Mouse (Mus musculus) megakaryocyte progenitor cell, adult 5-6 weeks (primary cell): ENCODE measurements around the gene Cstf2t. TPM values are rescaled to one million over a fixed set of nuclear protein-coding genes. Genes with fewer than 3 reads are reported as not detected.

ENCODE experiments used
- ATAC-seq: replicated peaks from 2 replicates; pipeline ENCODE4 v1.8.0; 2016; ENCODE audit warnings: mild to moderate bottlenecking, moderate TSS enrichment, inconsistent platforms; ENCODE audit not compliant: poor library complexity
- total RNA-seq, 2 experiments: library from RNA; stranded (forward) in 1 of 2; stranded (reverse) in 1 of 2; fragments of 157-497, 149-512 nt in 1 of 2; fragments of 200-1000 nt in 1 of 2; gene quantifications; 2 replicates each; pipeline versions ENCODE4 v1.2.3 to v1.2.4; 2015 to 2017

Gene Cstf2t
- total RNA-seq (2015) = 19.4 and 20.9 TPM in 2 replicates
- total RNA-seq (2017) = 33.9 and 34.6 TPM in 2 replicates

DNA sequence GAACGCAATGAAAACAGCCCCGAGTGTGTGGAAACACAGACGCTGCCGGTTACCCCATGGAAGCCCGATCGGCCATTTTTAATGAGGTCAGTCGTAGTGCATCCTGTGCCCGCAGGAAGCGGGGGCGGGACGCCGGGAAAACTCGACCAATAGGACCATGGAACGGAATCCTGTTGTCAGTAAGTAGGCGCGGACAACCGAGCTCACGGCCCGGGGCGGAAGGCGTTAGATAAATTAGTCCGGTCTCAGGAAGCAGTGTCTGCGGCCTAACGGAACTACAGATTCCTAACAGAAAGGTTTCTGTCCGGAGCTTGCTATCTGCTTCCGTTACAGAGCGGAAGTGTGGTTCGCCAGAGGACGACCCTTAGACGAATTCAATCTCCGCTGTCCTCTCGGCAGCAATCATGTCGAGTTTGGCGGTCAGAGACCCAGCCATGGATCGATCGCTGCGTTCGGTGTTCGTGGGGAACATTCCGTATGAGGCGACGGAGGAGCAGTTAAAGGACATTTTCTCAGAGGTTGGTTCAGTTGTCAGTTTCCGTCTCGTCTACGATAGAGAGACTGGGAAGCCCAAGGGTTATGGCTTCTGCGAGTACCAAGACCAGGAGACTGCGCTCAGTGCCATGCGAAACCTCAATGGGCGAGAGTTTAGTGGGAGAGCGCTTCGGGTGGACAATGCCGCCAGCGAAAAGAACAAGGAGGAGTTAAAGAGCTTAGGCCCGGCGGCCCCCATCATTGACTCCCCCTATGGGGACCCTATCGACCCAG, at the start of gene Cstf2t:
Cstf2t (plus strand) TSS at position 176 of the 768 bp plus-strand sequence.
- peak; percentile 99 for ATAC-seq

DNA sequence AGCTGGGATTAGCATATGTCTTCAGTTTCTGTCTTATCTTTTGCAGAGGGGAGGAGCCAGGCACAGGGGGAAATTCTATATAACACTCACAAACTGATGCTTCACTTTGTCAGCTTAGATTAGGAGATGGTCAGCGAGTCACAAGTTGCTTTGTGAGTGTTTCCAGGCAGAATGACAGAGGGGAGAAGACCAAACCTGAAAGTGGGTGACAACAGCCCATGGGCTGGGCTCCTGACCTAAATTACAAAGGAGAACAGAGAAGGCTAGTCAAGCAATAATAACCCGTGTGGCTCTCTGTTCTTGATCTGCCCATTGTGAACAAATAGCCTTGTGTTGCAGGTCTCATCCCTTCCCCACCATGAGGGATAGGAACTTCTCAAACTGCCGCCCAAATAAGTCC, 43.7 kb upstream of the Cstf2t start:
- ATAC-seq = no peak

DNA sequence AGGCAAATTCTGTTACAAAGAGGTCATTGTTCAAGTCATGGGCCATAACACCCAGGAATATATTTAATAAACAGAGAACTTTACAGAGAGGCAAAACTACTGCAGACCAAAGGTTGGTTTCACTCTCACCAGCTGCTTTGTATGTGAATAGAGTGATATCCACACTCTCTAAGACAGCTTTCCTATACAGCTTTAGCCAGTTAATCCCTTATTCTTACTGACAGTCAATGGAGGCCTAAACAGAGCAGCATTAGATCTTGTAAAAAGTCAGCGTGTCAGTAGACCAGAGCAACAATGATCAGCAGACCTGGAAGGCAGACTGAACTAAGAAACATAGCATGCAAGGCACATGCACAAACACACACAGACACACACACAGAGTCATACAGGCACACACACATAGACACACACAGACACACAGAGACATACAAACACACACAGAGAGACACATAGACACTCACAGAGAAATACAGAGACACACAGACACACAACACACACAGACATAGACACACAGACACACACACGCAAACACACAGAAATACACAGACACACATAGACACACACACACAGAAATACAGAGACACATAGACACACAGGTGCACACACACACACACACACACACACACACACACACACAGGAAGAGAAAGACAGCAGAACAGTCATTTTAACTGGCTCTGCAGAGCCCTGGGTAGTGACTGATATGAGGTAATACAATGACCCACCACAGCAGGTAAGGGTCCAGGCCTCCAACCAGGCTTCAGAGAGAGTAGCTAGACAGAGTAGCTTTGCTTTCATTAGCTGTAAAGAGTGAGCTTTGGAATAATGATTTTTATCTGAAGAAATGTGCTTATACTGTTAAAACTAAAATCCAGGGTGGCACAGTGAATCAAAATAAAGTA, 41.4 kb upstream of the Cstf2t start:
- no peak for ATAC-seq

DNA sequence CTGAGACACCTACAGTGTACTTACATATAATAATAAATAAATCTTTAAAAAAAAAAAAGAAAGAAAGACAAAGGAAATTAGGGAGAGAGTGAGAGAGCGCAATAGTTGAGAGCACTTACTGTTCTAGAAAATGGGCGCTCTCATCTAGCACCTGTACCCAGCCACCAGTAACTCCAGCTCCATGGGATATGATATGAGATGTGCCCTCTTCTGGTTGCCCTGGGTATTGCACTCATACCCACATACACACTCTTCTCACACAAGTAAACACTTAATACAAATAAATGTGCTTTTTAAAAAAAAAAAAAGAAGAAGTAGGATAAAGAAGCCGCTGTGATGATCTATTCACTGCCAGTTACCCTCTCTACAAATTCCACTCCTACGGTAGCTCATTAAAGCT, 36.0 kb upstream of the Cstf2t start:
- no peak for ATAC-seq

DNA sequence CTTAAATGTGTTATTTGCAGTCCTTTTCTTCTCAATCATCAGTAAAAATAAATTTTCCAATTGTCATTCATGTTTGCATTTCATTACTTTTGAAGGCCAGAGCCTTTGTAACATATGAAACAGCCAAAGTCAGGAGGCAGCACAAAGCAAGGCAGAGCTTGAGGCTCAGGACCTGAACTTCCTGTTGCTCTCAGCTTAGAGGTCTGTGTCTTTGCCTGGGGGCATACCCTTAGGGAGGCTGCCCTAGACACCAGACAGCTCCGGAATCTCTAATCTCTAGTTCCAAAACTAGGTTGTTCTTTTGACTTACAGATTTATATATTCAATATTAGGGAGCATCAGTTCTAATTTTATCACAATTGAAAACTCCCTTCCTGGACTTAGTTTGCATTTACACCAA, 17.9 kb upstream of the Cstf2t start:
- ATAC-seq = no peak

DNA sequence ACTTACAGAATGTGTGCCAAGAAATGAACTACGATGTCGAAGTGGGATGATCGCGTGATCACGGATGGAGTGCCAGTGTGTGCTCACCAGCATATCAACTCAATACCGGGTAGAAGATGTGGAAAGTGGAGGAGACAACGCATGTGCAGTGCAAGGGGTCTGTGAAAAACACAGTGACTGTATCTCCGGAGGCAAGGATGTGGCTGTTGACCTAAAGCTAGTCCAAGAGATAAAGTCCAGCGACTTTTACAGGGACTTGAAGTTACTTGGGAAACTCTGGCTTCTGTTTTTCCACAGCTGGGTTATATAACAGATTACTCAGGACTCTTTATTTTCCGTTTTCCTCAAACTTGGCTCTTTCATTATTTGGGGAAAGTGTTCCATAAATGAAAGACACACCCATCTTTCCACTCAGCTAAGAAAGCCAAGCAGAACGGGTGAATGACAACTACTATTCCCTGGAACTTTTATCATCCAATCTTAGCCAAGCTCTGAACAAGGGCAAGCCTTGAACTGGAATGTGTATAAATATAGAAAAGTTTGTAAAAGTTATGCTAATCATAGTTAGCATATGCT, 17.3 kb upstream of the Cstf2t start:
- no peak for ATAC-seq

DNA sequence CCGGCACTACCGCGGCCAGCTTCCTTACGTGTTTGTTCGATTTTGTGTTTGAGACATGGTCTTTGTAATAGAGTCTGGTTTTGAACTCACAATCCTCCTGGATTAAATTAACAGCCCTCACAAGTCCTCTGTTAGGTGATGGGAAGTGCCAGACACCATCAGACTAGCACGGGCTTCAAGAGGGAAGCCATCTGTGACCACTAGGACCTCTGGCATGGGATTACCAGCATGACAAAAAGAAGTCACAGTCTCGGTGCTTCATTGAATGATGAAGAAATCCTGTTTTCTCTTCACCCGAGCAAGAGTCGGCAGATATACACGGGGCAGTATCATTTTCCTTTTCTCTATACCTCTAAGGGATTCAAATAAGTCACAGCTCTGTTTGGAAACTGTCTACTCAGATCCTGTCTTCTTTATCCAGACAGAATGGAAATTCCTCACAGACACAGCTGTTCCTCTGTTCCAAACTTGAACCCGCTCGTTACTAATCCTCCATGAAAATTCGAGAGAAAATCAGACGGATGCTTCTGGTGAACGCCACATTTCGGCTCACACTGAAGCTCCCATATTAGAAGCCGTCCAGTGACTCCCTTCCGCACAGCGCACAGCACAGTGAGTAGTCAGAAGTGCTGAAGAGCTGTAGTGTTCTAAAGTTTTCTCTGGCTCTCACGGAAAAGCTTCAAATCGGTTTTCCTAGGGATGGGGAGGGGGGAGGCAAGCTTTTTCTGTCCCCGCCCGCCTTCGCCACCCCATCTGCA, 8.5 kb upstream of the Cstf2t start:
- no peak for ATAC-seq

DNA sequence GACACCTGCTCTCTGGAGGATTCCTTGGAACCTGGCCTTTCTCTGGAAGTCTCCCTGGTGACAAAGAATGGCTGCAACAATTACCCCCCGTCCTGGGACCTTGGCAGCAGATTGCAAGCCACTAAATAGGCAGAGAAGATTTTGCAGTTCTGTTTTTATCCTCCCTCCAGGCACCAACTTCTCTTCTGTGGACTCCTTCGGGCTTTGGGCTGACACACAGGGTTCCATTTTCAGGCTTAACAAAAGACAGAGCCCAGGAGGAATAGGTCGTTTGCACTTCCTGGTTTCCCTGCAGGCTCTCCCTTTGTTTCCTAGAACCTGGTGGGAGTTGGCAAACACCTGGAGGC, 7.9 kb upstream of the Cstf2t start:
- ATAC-seq = no peak

DNA sequence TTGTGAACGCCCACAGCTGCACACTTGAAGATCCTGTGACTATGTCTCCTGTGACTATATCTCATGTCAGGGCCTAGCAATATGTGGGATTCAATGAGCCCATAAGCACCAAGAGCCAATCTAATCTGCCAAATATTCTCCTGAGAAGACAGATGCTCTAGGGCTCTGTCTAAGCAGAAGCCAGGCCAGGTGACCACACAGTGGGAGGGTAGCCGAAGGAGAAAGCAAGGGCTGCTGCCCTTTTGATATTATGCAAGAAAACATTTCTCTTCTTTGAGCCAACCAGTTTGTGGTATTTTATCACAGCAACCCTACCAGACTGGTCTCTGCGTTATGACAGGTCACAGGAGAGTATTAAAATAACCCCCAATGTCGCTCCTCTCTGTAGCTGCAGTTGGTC, 6.5 kb upstream of the Cstf2t start:
- no peak for ATAC-seq

DNA sequence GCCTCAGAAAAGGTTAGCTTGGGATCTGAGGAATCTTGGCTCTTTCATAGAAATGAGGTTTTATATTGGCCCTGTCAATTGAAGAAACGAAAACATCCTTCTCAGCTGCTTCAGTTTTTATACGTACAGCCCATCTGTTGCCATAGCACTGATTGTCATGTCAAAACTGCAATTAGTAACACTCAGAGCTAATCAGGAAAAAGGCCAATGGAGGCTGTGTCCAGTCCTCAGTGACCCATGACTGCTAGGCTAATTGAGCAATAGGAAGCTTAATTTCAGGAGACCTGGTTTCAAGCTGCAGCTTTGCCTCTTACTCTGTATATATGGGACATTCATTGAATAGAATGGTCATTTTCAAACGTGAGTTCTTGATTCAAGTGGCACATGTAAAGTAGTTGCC, 4.4 kb upstream of the Cstf2t start:
- no peak for ATAC-seq

DNA sequence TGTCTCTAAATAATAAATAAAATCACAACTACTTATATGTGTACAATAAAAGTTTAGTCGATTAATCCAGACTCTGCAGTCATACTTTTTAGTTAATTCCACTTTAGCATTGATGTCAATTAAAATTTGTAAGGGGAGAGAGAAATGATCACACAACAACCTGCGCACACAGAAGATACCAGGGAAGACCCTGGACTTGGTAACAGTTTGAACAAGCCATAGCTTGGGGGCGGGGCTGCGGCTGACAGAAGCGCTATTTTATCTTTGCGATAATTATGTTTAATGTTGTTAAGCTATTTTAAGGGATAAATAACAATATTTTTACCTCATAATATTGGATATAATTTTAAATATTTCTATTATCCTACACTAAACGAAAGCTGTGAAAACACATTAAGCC, 411 bp upstream of the Cstf2t start:
- ATAC-seq = 0 out of 2 replicates have a peak, but pooled peaks have one; percentile 10

DNA sequence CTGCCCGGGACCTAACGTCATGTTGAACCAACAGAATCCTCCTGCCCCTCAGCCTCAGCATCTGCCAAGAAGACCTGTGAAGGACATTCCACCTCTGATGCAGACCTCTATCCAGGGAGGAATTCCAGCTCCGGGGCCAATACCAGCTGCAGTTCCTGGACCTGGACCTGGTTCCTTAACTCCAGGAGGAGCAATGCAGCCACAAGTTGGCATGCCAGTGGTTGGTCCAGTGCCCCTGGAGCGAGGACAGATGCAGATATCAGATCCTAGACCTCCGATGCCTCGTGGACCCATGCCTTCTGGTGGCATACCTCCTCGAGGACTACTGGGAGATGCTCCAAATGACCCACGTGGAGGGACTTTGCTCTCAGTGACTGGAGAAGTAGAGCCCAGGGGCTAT, 1.1 kb downstream of the Cstf2t start:
- ATAC-seq = no peak

DNA sequence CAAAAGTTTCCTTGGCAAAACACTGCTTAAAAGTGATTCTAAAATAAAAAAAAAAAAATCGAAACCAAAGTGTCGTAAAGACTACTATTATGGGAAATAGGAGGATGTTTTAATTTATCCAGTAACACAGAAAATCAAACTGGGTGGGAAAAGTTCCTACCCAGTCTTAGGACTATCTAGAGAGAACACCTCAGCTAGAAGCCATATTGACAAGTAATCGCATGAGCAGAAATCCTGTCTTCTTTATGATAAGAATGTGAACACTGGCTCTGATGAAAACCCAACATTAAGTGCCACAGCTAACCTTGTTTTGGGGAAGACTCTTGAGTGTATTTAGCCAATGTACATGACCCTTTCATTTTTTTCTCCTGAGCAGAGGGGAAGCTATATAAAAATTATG, 15.2 kb downstream of the Cstf2t start:
- no peak for ATAC-seq

DNA sequence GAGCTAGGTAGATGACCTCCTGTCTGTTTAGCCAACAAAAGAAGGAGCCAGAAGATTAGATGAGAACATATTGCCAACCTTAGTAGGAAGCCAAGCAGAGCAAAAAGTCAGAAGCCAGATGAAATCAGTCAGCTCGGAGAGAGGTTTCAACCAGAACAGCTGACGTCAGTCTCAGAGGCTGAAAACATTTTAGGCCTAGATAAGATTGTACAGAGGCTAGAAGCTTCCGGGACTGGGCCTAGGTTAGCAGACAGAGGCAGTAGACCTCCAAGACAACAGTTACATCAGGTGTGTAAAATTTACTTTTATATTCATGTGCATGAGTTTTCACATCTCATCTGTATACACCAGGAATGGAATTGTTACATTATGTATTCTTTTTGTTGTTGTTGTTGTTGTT, 16.7 kb downstream of the Cstf2t start:
- no peak for ATAC-seq

DNA sequence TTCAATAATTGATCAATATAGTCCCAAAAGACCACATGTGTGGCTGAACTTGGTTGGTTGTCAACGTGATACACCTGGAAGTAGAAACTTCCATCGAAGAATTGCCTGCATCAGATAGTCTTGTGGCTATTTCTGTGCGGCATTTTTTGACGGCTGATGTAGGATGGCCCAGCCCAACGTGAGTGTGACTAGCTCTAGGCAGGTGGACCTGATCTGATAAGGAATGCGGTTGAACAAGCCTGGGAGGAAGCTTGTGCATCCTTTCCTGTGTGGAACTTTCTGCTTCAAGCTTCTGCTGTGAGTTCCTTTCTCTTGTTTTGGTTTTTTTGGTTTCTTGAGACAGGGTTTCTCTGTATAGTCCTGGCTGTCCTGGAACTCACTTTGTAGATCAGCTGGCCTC, 22.1 kb downstream of the Cstf2t start:
- peak; percentile 52 for ATAC-seq

DNA sequence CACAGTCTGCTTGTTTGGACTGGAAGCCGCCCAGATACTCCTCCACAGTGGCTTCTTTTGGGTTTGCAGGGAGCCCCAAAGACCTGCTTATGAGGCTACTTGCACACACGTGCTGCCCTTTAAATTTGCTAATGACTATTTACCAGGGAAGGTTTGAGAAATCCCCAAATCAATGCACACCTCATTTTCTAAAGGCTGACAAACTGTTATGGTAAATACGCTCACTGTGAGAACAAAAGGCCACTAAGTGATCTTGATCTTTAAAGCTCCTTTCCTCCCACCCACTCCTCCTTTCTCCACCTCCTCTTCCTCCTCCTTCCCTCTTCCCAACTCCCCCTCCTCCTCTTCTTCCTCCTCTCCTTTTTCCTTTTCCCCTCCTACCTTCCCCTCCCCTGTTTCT, 23.4 kb downstream of the Cstf2t start:
- no peak for ATAC-seq

DNA sequence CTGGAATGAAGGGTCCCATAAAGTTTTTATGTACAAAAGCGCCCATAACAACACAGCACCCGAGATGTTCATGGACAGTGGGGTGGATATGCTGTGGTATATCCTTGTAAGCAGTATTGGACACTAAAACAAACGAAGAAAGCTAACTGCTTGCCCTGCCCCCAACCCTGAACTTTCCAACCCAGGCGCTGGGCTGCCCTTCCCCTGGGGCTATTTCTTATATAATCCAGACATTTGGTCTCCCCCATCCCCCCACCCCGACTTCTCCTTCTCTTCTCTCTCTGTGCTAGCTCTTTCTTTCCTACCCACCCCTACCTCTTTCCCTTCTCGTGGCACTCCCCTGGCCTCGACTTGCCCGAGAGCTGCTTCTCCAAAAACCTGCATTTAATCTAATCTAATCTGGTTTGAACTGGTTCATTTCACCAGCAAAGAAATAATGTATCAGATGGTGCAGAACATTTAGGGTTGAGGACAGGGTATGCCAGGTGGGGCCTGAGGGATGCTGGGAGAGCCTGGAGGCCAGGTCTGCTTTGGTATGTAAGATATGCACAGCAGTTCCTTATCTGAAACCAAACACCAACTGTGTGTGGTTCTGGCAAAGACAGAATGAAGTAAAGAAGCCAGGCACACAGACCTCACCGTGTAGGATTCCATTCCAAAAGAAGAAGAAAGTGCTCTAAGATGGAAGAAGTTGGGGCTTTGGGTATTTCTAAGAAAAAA, 24.4 kb downstream of the Cstf2t start:
- ATAC-seq = peak; percentile 63

DNA sequence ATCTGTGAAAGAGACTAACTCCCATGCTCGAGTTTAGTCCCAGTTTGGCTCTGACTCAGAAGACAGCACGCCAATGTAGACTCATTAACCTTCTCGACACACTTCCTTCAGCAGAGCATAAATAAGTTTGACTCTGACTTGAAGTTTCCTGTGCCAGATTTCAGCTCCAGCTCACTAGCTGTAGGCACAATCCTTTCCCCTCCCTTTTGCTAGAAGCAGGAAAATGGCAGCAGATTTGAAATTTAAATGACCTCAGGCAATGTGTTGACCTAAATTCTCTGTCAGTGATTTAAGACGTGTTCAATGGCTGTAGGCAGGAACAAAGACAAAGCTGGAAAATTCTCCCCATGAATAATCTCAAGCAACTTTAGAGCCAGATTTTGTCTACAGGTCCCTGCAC, 32.1 kb downstream of the Cstf2t start:
- ATAC-seq = no peak

DNA sequence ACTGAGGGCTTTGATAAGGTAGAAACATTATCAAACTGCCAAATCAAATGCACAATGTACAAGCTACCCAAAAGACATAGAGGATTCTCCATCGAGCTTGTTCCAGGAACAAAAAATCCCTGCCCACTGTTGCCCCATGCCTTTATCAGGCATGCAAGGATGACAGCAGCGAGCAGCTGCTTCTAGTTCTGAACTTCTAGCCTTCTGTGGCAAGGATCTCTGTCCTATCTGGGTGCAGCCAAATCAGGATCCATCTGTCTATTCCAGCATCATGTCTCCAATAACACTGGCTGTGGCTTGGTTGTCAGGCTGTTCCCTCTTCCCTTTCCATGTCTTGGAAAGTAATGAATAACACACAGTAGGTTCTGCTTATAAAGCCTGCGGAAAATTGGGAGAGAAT, 42.0 kb downstream of the Cstf2t start:
- no peak for ATAC-seq

DNA sequence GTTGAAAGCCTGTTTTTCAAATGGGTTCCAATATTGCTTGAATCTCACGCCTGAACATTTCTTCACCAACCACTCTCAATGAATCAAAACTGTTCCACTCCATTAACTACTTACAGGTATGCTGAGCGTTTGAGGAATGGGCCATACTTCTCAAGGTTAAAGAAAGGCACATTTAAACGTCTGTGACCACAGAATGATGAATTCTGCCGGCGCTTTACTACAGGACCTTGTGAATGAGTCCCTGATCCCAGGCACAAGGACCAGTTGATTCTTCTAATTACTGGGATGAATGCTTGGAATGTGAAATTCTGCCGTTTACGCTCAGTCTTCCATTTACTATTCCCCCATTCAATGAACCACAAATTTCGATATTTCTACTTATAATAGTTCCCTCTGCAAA, 50.0 kb downstream of the Cstf2t start:
- ATAC-seq = no peak

DNA sequence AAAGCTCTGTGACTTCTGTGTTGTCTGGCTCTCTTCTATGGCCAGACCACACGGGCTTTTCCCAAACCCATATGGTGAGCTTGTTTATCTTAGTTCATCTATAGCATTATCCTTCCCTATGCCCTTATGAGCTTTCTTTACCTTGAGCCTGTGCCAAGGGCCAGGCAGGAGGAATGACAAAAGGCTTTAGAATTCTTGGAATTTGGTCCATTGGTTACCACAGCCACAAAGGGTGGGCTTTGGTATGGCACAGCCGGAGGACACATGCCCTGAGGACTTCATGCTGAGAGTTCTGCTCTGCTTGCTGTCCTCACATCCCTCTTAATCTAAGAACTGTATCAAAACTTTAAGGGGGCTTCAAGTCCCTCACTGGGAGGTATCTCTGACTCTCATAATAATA, 53.7 kb downstream of the Cstf2t start:
- no peak for ATAC-seq
